Mouse (Mus musculus): ENCODE data around the gene Hesx1. TPM values are rescaled to one million over a fixed set of nuclear protein-coding genes. Genes with fewer than 3 reads are reported as not detected.

The Hesx1 gene
- polyA plus RNA-seq, 1 experiment from 2014 or later, result 1.9 TPM

GRCm38 (mm10) chr14:27000386-27000785, 6.2 kb downstream of the Hesx1 start:
- Histone ChIP-seq H3K27me3 (ENCODE audit: insufficient read depth, low read length) (no peaks in the 10 kb centered on the region), H3K36me3 (ENCODE audit: insufficient read depth, low read length) (no peaks in the 10 kb centered on the region), H3K9ac (ENCODE audit: low read depth, low read length) (no peak overlapping the region), H3K27ac (no peak overlapping the region), H3K4me1 (replicated peaks; ENCODE audit: insufficient read depth, low read length) (no peaks in the 10 kb centered on the region), H3K9me3 (replicated peaks; ENCODE audit: low read length) (no peaks in the 10 kb centered on the region), H3K4me3 (replicated peaks; ENCODE audit: low read depth, low read length) (0 out of 2 replicates have a peak overlapping the region, but pooled peaks have one; percentile 1), H3K4me2 (ENCODE audit: low read length) (peak overlapping the region; percentile 38; the same call in 1 of the 2 replicates)
- ATAC-seq (replicated peaks; ENCODE audit: low FRiP score, low read depth) (no peak), DNase-seq (ENCODE audit: low spot score) (no peak)
- WGBS, result 3% methylated on average over 11 of the region's 11 CpGs
- TF ChIP-seq CTCF (IDR thresholded peaks at IDR 0.05; ENCODE audit: low read depth), result no peak

GRCm38 (mm10) chr14:27004906-27005305, 10.7 kb downstream of the Hesx1 start:
- Histone ChIP-seq H3K4me3 (replicated peaks; ENCODE audit: low read depth, low read length) (no peak overlapping the region), H3K9me3 (replicated peaks; ENCODE audit: low read length) (no peaks in the 10 kb centered on the region), H3K36me3 (ENCODE audit: insufficient read depth, low read length) (no peaks in the 10 kb centered on the region), H3K27ac (no peak overlapping the region), H3K4me1 (replicated peaks; ENCODE audit: insufficient read depth, low read length) (no peaks in the 10 kb centered on the region), H3K9ac (ENCODE audit: low read depth, low read length) (no peak overlapping the region), H3K27me3 (ENCODE audit: insufficient read depth, low read length) (no peaks in the 10 kb centered on the region), H3K4me2 (ENCODE audit: low read length) (no peak overlapping the region)
- WGBS, result 59% methylated on average over 7 of the region's 7 CpGs
- TF ChIP-seq CTCF (IDR thresholded peaks at IDR 0.05; ENCODE audit: low read depth), result no peak
- no peak for ATAC-seq (replicated peaks; ENCODE audit: low FRiP score, low read depth)
- DNase-seq (ENCODE audit: low spot score), result no peak

- DNase-seq (ENCODE audit: low spot score) (no peak), ATAC-seq (replicated peaks; ENCODE audit: low FRiP score, low read depth) (no peak)
- WGBS, result 59% methylated on average over 6 of the region's 6 CpGs
- Histone ChIP-seq H3K4me3 (replicated peaks; ENCODE audit: low read depth, low read length) (no peak overlapping the region), H3K9ac (ENCODE audit: low read depth, low read length) (no peak overlapping the region), H3K4me2 (ENCODE audit: low read length) (no peak overlapping the region), H3K36me3 (ENCODE audit: insufficient read depth, low read length) (no peaks in the 10 kb centered on the region), H3K9me3 (replicated peaks; ENCODE audit: low read length) (no peaks in the 10 kb centered on the region), H3K4me1 (replicated peaks; ENCODE audit: insufficient read depth, low read length) (no peaks in the 10 kb centered on the region), H3K27me3 (ENCODE audit: insufficient read depth, low read length) (no peaks in the 10 kb centered on the region), H3K27ac (no peak overlapping the region)
- TF ChIP-seq CTCF (IDR thresholded peaks at IDR 0.05; ENCODE audit: low read depth), result no peak
Measured at GRCm38 (mm10) chr14:27005937-27006336, 11.7 kb downstream of the Hesx1 start.

- H3K4me3 ChIP-seq (replicated peaks; ENCODE audit: low read depth, low read length), result no peak overlapping the region
- no peak overlapping the region for H3K27ac ChIP-seq
- no peaks in the 10 kb centered on the region for H3K36me3 ChIP-seq (ENCODE audit: insufficient read depth, low read length)
- no peak for TF ChIP-seq CTCF (IDR thresholded peaks at IDR 0.05; ENCODE audit: low read depth)
- DNase-seq (ENCODE audit: low spot score) (no peak), ATAC-seq (replicated peaks; ENCODE audit: low FRiP score, low read depth) (no peak)
- H3K9me3 ChIP-seq (replicated peaks; ENCODE audit: low read length), result no peaks in the 10 kb centered on the region
- H3K4me1 ChIP-seq (replicated peaks; ENCODE audit: insufficient read depth, low read length), result no peaks in the 10 kb centered on the region
- no peaks in the 10 kb centered on the region for H3K27me3 ChIP-seq (ENCODE audit: insufficient read depth, low read length)
- H3K9ac ChIP-seq (ENCODE audit: low read depth, low read length), result no peak overlapping the region
- H3K4me2 ChIP-seq (ENCODE audit: low read length), result no peak overlapping the region
- 79% methylated on average over 5 of the region's 5 CpGs for WGBS
Measured at GRCm38 (mm10) chr14:27011561-27011960, 17.3 kb downstream of the Hesx1 start.

- Histone ChIP-seq H3K4me1 (replicated peaks; ENCODE audit: insufficient read depth, low read length) (no peaks in the 10 kb centered on the region), H3K36me3 (ENCODE audit: insufficient read depth, low read length) (no peaks in the 10 kb centered on the region), H3K9me3 (replicated peaks; ENCODE audit: low read length) (no peaks in the 10 kb centered on the region), H3K27me3 (ENCODE audit: insufficient read depth, low read length) (no peaks in the 10 kb centered on the region), H3K4me2 (ENCODE audit: low read length) (no peak overlapping the region), H3K4me3 (replicated peaks; ENCODE audit: low read depth, low read length) (no peak overlapping the region), H3K27ac (no peak overlapping the region), H3K9ac (ENCODE audit: low read depth, low read length) (no peak overlapping the region)
- 26% methylated on average over 4 of the region's 4 CpGs for WGBS
- DNase-seq (ENCODE audit: low spot score) (no peak), ATAC-seq (replicated peaks; ENCODE audit: low FRiP score, low read depth) (no peak)
- TF ChIP-seq CTCF (IDR thresholded peaks at IDR 0.05; ENCODE audit: low read depth), result no peak
Measured at GRCm38 (mm10) chr14:27013658-27014057, 19.4 kb downstream of the Hesx1 start.

GRCm38 (mm10) chr14:27017936-27018335, 23.7 kb downstream of the Hesx1 start:
- no peak overlapping the region for H3K9ac ChIP-seq (ENCODE audit: low read depth, low read length)
- no peak overlapping the region for H3K4me2 ChIP-seq (ENCODE audit: low read length)
- no peaks in the 10 kb centered on the region for H3K27me3 ChIP-seq (ENCODE audit: insufficient read depth, low read length)
- ATAC-seq (replicated peaks; ENCODE audit: low FRiP score, low read depth) (no peak), DNase-seq (ENCODE audit: low spot score) (no peak)
- no peaks in the 10 kb centered on the region for H3K9me3 ChIP-seq (replicated peaks; ENCODE audit: low read length)
- TF ChIP-seq CTCF (IDR thresholded peaks at IDR 0.05; ENCODE audit: low read depth), result no peak
- no peak overlapping the region for H3K27ac ChIP-seq
- WGBS, result 97% methylated on average over 2 of the region's 2 CpGs
- no peaks in the 10 kb centered on the region for H3K36me3 ChIP-seq (ENCODE audit: insufficient read depth, low read length)
- no peak overlapping the region for H3K4me3 ChIP-seq (replicated peaks; ENCODE audit: low read depth, low read length)
- no peaks in the 10 kb centered on the region for H3K4me1 ChIP-seq (replicated peaks; ENCODE audit: insufficient read depth, low read length)

- H3K36me3 ChIP-seq (ENCODE audit: insufficient read depth, low read length), result no peaks in the 10 kb centered on the region
- no peak overlapping the region for H3K4me2 ChIP-seq (ENCODE audit: low read length)
- ATAC-seq (replicated peaks; ENCODE audit: low FRiP score, low read depth), result no peak
- DNase-seq (ENCODE audit: low spot score), result no peak
- no peak overlapping the region for H3K27ac ChIP-seq
- no peak overlapping the region for H3K9ac ChIP-seq (ENCODE audit: low read depth, low read length)
- H3K4me1 ChIP-seq (replicated peaks; ENCODE audit: insufficient read depth, low read length), result no peaks in the 10 kb centered on the region
- 74% methylated on average over 14 of the region's 14 CpGs for WGBS
- no peaks in the 10 kb centered on the region for H3K9me3 ChIP-seq (replicated peaks; ENCODE audit: low read length)
- H3K4me3 ChIP-seq (replicated peaks; ENCODE audit: low read depth, low read length), result no peak overlapping the region
- no peaks in the 10 kb centered on the region for H3K27me3 ChIP-seq (ENCODE audit: insufficient read depth, low read length)
- no peak for TF ChIP-seq CTCF (IDR thresholded peaks at IDR 0.05; ENCODE audit: low read depth)
Measured at GRCm38 (mm10) chr14:27019850-27020249, 25.6 kb downstream of the Hesx1 start.
